8 mouse cellular contexts compared by ENCODE assay signal in genomic region chr9:21287571-21288402, GRCm38 (mm10). TPM values are rescaled to one million over a fixed set of nuclear protein-coding genes. Genes with fewer than 3 reads are reported as not detected.
DNase-seq lines count a peak whose midpoint lies in the region; ATAC-seq and TF ChIP-seq lines count a peak whose summit lies in the region.

Kri1 (minus strand) TSS chr9:21287969.

- whole genome bisulfite sequencing in forebrain, embryonic 11.5 days, result 1% methylated on average over 59 of the region's 59 CpGs
- under 1% methylated on average over 59 of the region's 59 CpGs for WGBS in heart, embryonic 16.5 days
- WGBS in liver, embryonic 15.5 days (ENCODE audit: insufficient replicate concordance), result under 1% methylated on average over 59 of the region's 59 CpGs
- WGBS in neural tube, embryonic 12.5 days, result 1% methylated on average over 59 of the region's 59 CpGs

- TF ChIP-seq POLR2A in CH12.LX (IDR thresholded peaks at IDR 0.05; ENCODE audit: low read depth, low read length), result peak; percentile 98

- TF ChIP-seq RAD21 in CH12.LX (IDR thresholded peaks at IDR 0.05; ENCODE audit: low read depth, low read length), result no peak

- no peak for TF ChIP-seq CTCF in CH12.LX (conservative IDR thresholded peaks at IDR 0.05 in 1 of 2, IDR thresholded peaks at IDR 0.05 in 1 of 2; ENCODE audit: low read depth in 2 of 2, low read length in 2 of 2)

- H3K4me3 ChIP-seq in CH12.LX (replicated peaks in 1 of 3; ENCODE audit: low read depth in 2 of 3, low read length in 2 of 3, poor library complexity in 1 of 3), result peak within 1 kb of the TSS; percentile 78 to 89 (median 81)
- peak within 1 kb of the TSS; percentile 82 for H3K4me3 ChIP-seq in forebrain, embryonic 11.5 days (ENCODE audit: low read depth, low read length)
- H3K4me3 ChIP-seq in heart, embryonic 16.5 days (ENCODE audit: low read length), result peak within 1 kb of the TSS; percentile 87
- H3K4me3 ChIP-seq in liver, embryonic 15.5 days (replicated peaks), result peak within 1 kb of the TSS; percentile 93
- H3K4me3 ChIP-seq in neural tube, embryonic 12.5 days, result peak within 1 kb of the TSS; percentile 70

- H3K27me3 ChIP-seq in CH12.LX (replicated peaks), result peaks cover 4% of the 10 kb centered on the region
- no peaks in the 10 kb centered on the region for H3K27me3 ChIP-seq in forebrain, embryonic 11.5 days (ENCODE audit: control insufficient read depth, insufficient read depth, low read length)
- no peaks in the 10 kb centered on the region for H3K27me3 ChIP-seq in heart, embryonic 16.5 days (ENCODE audit: control insufficient read depth, insufficient read depth, low read length)
- H3K27me3 ChIP-seq in liver, embryonic 15.5 days, result no peaks in the 10 kb centered on the region
- no peaks in the 10 kb centered on the region for H3K27me3 ChIP-seq in neural tube, embryonic 12.5 days (replicated peaks)

- dilution Hi-C loops in CH12.LX (cut with MboI; ENCODE audit: extremely low pct_ligation_motif_present, extremely low pct_unique_long_range_greater_than_20kb, low sequenced_read_pairs), result no loop called here

- in situ Hi-C loops in CH12.LX (cut with MboI; ENCODE audit: low pct_ligation_motif_present, low pct_unique_long_range_greater_than_20kb, low sequenced_read_pairs), result no loop called here

- peak within 1 kb of the TSS; percentile 78 for H3K9ac ChIP-seq in CH12.LX (ENCODE audit: insufficient read depth, low read depth)
- peak within 1 kb of the TSS; percentile 78 for H3K9ac ChIP-seq in forebrain, embryonic 11.5 days (ENCODE audit: low read length)
- peak within 1 kb of the TSS; percentile 87 for H3K9ac ChIP-seq in heart, embryonic 16.5 days (ENCODE audit: low read length)
- peak within 1 kb of the TSS; percentile 95 for H3K9ac ChIP-seq in liver, embryonic 15.5 days
- peak within 1 kb of the TSS; percentile 71 for H3K9ac ChIP-seq in neural tube, embryonic 12.5 days

- peak; percentile 98 for DNase-seq in CH12.LX (ENCODE audit: extremely low read depth)
- peak; percentile 98 for DNase-seq in c-Kit-positive CD71-positive TER-119-negative erythroid progenitor cells, embryonic 14.5 days (ENCODE audit: low read depth)
- DNase-seq in forebrain, embryonic 11.5 days (ENCODE audit: low spot score), result peak; percentile 98
- peak; percentile 99 for DNase-seq in kidney, postnatal 36 days
- peak; percentile 98 for DNase-seq in telencephalon, adult 2 months (ENCODE audit: low read depth, low spot score)

- ATAC-seq in forebrain, embryonic 11.5 days (replicated peaks; ENCODE audit: low FRiP score), result peak; percentile 69
- ATAC-seq in heart, embryonic 16.5 days (replicated peaks; ENCODE audit: extremely low read depth, insufficient read depth, low FRiP score), result peak; percentile 75
- ATAC-seq in liver, embryonic 15.5 days (ENCODE audit: insufficient read depth), result peak; percentile 71
- peak; percentile 54 for ATAC-seq in neural tube, embryonic 12.5 days (ENCODE audit: low FRiP score, low read depth)

- peaks cover 9 to 49% of the 10 kb centered on the region in 2 experiments for H3K4me1 ChIP-seq in CH12.LX (ENCODE audit: control insufficient read depth in 1 of 2, insufficient read depth in 2 of 2)
- H3K4me1 ChIP-seq in forebrain, embryonic 11.5 days (replicated peaks; ENCODE audit: control insufficient read depth, insufficient read depth, low read length), result peaks cover 8% of the 10 kb centered on the region
- H3K4me1 ChIP-seq in heart, embryonic 16.5 days (ENCODE audit: control insufficient read depth, insufficient read depth, low read length), result peaks cover 29% of the 10 kb centered on the region
- peaks cover 61% of the 10 kb centered on the region for H3K4me1 ChIP-seq in liver, embryonic 15.5 days (replicated peaks)
- peaks cover 32% of the 10 kb centered on the region for H3K4me1 ChIP-seq in neural tube, embryonic 12.5 days

- peaks cover 22 to 36% of the 10 kb centered on the region in 2 experiments for H3K36me3 ChIP-seq in CH12.LX (replicated peaks in 1 of 2; ENCODE audit: control insufficient read depth in 1 of 2, insufficient read depth in 1 of 2, low read length in 1 of 2)
- H3K36me3 ChIP-seq in forebrain, embryonic 11.5 days (ENCODE audit: control insufficient read depth, insufficient read depth, low read length), result peaks cover 5% of the 10 kb centered on the region; the same call in 1 of the 2 replicates
- H3K36me3 ChIP-seq in heart, embryonic 16.5 days (ENCODE audit: control insufficient read depth, insufficient read depth), result peaks cover 15% of the 10 kb centered on the region
- peaks cover 47% of the 10 kb centered on the region for H3K36me3 ChIP-seq in liver, embryonic 15.5 days (replicated peaks)
- peaks cover 17% of the 10 kb centered on the region for H3K36me3 ChIP-seq in neural tube, embryonic 12.5 days

- H3K9me3 ChIP-seq in CH12.LX (replicated peaks; ENCODE audit: low read length), result no peaks in the 10 kb centered on the region
- H3K9me3 ChIP-seq in forebrain, embryonic 11.5 days (ENCODE audit: control insufficient read depth, low read length), result no peaks in the 10 kb centered on the region
- H3K9me3 ChIP-seq in heart, embryonic 16.5 days (replicated peaks; ENCODE audit: control insufficient read depth, low read length), result no peaks in the 10 kb centered on the region
- H3K9me3 ChIP-seq in liver, embryonic 15.5 days (replicated peaks), result no peaks in the 10 kb centered on the region
- no peaks in the 10 kb centered on the region for H3K9me3 ChIP-seq in neural tube, embryonic 12.5 days

- H3K4me2 ChIP-seq in CH12.LX (ENCODE audit: insufficient read depth, low read depth, poor library complexity, severe bottlenecking), result peak within 1 kb of the TSS; percentile 94
- peak within 1 kb of the TSS; percentile 87 for H3K4me2 ChIP-seq in forebrain, embryonic 11.5 days (ENCODE audit: low read depth, low read length, severe bottlenecking)
- H3K4me2 ChIP-seq in heart, embryonic 16.5 days (ENCODE audit: low read depth, low read length), result peak within 1 kb of the TSS; percentile 80
- H3K4me2 ChIP-seq in liver, embryonic 15.5 days, result peak within 1 kb of the TSS; percentile 90
- peak within 1 kb of the TSS; percentile 89 for H3K4me2 ChIP-seq in neural tube, embryonic 12.5 days (replicated peaks)

- H3K27ac ChIP-seq in CH12.LX (ENCODE audit: insufficient read depth, low read depth), result peak within 1 kb of the TSS; percentile 97
- peak within 1 kb of the TSS; percentile 64 for H3K27ac ChIP-seq in forebrain, embryonic 11.5 days (ENCODE audit: low read depth, low read length)
- peak within 1 kb of the TSS; percentile 94 for H3K27ac ChIP-seq in heart, embryonic 16.5 days (ENCODE audit: low read length)
- peak within 1 kb of the TSS; percentile 96 for H3K27ac ChIP-seq in liver, embryonic 15.5 days (replicated peaks)
- H3K27ac ChIP-seq in neural tube, embryonic 12.5 days, result no peak within 1 kb of the TSS

- peak; percentile 46; the same call in 1 of the 2 replicates for TF ChIP-seq EP300 in CH12.LX (IDR thresholded peaks at IDR 0.05; ENCODE audit: low read length)

- peaks cover 23% of the 10 kb centered on the region for H3K79me2 ChIP-seq in CH12.LX (replicated peaks; ENCODE audit: control insufficient read depth, extremely low read depth, insufficient read depth, poor library complexity, severe bottlenecking)

TF ChIP-seq in CH12.LX, 34 proteins besides CTCF, POLR2A, EP300 and RAD21:
- TF ChIP-seq ZNF384 (IDR thresholded peaks at IDR 0.05; ENCODE audit: low read depth, low read length) (no peak), RCOR1 (conservative IDR thresholded peaks at IDR 0.05; ENCODE audit: low read depth, low read length) (no peak), TBP (conservative IDR thresholded peaks at IDR 0.05; ENCODE audit: low read depth, low read length) (peak; percentile 74), PAX5 (IDR thresholded peaks at IDR 0.05; ENCODE audit: low read length) (no peak), MAX (IDR thresholded peaks at IDR 0.05; ENCODE audit: low read length) (peak; percentile 93), MYC (IDR thresholded peaks at IDR 0.05; ENCODE audit: low read depth, low read length) (peak; percentile 97), BHLHE40 (IDR thresholded peaks at IDR 0.05; ENCODE audit: low read depth, low read length) (peak; percentile 29), MEF2A (IDR thresholded peaks at IDR 0.05; ENCODE audit: borderline replicate concordance, low read depth, low read length) (peak; percentile 53), ZMIZ1 (IDR thresholded peaks at IDR 0.05; ENCODE audit: low read depth, low read length) (peak; percentile 84; the same call in 1 of the 2 replicates), KAT2A (IDR thresholded peaks at IDR 0.05; ENCODE audit: insufficient replicate concordance, low read length) (no peak), CHD2 (IDR thresholded peaks at IDR 0.05; ENCODE audit: low read length) (no peak), MXI1 (IDR thresholded peaks at IDR 0.05; ENCODE audit: low read depth, low read length) (peak; percentile 90), NRF1 (IDR thresholded peaks at IDR 0.05; ENCODE audit: low read depth, low read length) (peak; percentile 83), ETS1 (conservative IDR thresholded peaks at IDR 0.05; ENCODE audit: low read depth, low read length) (peak; percentile 89), IRF4 (IDR thresholded peaks at IDR 0.05; ENCODE audit: low read depth, low read length) (peak; percentile 39; the same call in 1 of the 2 replicates), GABPA (IDR thresholded peaks at IDR 0.05; ENCODE audit: insufficient replicate concordance, low read depth, low read length) (no peak), JUND (conservative IDR thresholded peaks at IDR 0.05; ENCODE audit: low read depth, low read length) (no peak), ELF1 (IDR thresholded peaks at IDR 0.05; ENCODE audit: low read depth, low read length) (peak; percentile 79), HCFC1 (IDR thresholded peaks at IDR 0.05; ENCODE audit: low read depth, low read length) (peak; percentile 47; the same call in 1 of the 2 replicates), TCF12 (IDR thresholded peaks at IDR 0.05; ENCODE audit: low read depth, low read length) (peak; percentile 73), NELFE (IDR thresholded peaks at IDR 0.05; ENCODE audit: low read depth, low read length) (peak; percentile 96), SIN3A (IDR thresholded peaks at IDR 0.05; ENCODE audit: low read length) (peak; percentile 82)

RNA-seq across cellular contexts. Expression of gene Kri1, which starts in this region (rescaled TPM):
- total RNA-seq in CH12.LX (2012; rRNA removed) (55.5 and 62.6 TPM in 2 replicates), CH12.LX (2014; rRNA removed) (28.8 and 29.0 TPM in 2 replicates)
- 57.1 and 64.9 TPM in 2 replicates for polyA plus RNA-seq in CH12.LX (2012; ENCODE audit: insufficient read length, low read depth)
- 16.3 and 22.3 TPM in 2 replicates for polyA plus RNA-seq in forebrain, embryonic 11.5 days (2014; fragmentation: Nextera tagmentation; extraction: Ambion mirVana)
- polyA plus RNA-seq in heart, embryonic 16.5 days (2015; fragmentation: Nextera tagmentation; extraction: Ambion mirVana), result 10.5 and 13.2 TPM in 2 replicates
- polyA plus RNA-seq in liver, embryonic 15.5 days (2015; fragmentation: Nextera tagmentation; extraction: Ambion mirVana), result 6.0 and 6.7 TPM in 2 replicates
- polyA plus RNA-seq in neural tube, embryonic 12.5 days (2016; fragmentation: Nextera tagmentation; extraction: Ambion mirVana), result 18.0 and 25.2 TPM in 2 replicates
